Mouse (Mus musculus): Measurements from ENCODE around the gene Krtap5-2.
"Not testable (repeated sequence)": the region's sequence is repeated elsewhere in the genome, so short reads cannot be mapped to it uniquely, and the experiment has no call there.

The Krtap5-2 gene

GRCm38 (mm10) chr7:142175905-142176304 lies at the start of gene Krtap5-2:
Krtap5-2 (minus strand) TSS chr7:142176005.
- DNase-seq (ENCODE audit: low read depth), result not testable (repeated sequence)

DNA sequence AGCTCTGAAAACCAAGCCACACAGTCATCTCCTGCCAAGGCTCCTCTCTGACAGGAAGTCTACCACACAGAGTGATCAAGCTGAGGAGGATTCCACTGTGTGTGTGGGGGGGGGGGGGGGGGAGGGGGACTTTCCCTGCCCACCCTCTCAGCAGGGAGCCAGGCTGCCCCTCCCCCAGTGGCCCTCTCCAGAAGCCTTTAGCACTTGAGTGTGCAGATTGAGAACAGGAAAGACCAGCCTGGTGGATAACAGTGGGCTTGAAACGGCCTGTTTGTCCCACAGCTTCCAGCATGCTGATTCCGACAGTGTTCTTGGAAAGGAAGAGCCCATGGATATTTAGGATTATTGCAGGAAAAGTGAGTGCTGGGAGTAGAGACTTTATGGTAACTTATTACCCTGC lies 48.7 kb upstream of the Krtap5-2 start:
- DNase-seq (ENCODE audit: low read depth), result no peak

- not testable (repeated sequence) for DNase-seq (ENCODE audit: low read depth)
Observed at GRCm38 (mm10) chr7:142212136-142212535, 36.3 kb upstream of the Krtap5-2 start.

DNA sequence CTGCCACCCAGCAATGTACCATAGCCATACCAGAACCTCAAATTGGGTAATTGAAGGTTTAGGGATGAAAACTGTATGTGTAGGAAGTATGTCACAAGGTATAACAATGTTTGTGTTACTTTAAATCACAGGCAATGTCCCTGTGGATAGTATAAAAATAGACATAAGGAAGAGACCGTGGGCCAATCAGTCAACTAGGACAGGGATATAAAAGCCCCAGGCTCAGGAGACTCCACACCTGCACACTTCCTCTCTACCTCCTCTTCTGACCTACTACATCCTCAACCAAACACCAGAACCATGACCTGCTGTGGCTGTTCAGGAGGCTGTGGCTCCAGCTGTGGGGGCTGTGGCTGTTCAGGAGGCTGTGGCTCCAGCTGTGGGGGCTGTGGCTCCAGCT lies 35.8 kb upstream of the Krtap5-2 start, which contains the start of gene Gm7579:
Gene Gm7579 (plus strand): TSS at position 301 of the 400 bp plus-strand sequence.
- DNase-seq (ENCODE audit: low read depth), result no peak

GRCm38 (mm10) chr7:142206891-142207290 lies 31.1 kb upstream of the Krtap5-2 start:
- DNase-seq (ENCODE audit: low read depth), result not testable (repeated sequence)

- no peak for DNase-seq (ENCODE audit: low read depth)
Observed at GRCm38 (mm10) chr7:142205488-142205887, 29.7 kb upstream of the Krtap5-2 start.

DNA sequence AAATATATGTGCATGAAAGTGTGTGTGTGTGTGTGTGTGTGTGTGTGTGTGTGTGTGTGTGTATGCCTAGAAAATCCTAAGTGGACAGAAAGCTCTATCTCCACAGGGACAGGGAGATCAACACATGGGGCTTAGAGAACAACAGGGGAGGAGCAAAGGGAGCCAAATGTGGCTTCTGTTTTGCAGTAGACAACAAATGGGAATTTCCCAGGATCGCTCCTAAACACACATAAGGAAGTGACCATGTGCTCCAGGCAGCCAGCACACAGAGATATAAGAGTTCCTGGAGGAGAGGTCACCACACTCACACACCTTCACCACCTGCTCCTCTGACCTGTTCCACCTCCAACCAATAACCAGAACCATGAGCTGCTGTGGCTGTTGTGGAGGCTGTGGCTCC lies 25.3 kb upstream of the Krtap5-2 start, which contains the start of gene Krtap5-3:
Gene Krtap5-3 (plus strand): TSS at position 301 of the 400 bp plus-strand sequence.
- DNase-seq (ENCODE audit: low read depth), result no peak

DNA sequence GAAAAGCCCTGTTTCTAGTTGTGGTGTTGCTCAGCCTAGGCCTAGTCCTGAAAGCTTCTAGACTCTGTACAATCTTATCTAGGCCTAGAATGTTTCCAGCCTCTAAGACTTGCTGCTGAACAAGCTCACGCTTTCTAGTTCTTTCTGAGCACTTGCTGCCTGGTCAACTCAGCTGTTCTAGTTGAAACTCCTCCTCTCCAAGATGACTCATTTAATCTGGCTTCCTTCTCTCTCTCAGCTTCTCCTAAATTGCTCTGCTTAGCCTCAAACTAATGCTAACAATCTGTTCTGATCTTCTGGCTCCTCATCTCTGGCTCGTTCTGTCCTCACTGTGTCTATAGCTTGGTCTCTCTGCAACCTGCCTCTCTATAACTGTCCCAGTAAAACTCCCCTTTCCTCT lies 22.9 kb upstream of the Krtap5-2 start:
- peak; percentile 16 for DNase-seq (ENCODE audit: low read depth)

DNA sequence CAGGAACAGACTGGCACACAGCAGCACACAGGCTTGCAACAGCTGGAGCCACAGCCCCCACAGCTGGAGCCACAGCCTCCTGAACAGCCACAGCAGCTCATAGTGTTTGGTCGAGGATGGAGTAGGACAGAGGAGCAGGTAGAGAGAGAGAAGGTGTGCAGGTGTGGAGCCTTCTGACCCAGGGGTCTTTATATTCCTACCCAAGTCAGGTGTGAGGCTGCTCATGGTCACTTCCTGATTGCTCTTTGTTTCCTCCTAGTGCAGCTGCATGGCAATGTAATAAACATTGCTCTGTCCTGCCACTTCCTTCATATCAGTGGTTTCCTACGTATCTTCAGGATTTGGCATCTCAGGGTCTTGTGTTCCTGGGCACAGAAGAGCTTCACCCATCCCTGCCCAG lies 14.5 kb upstream of the Krtap5-2 start, which contains the start of gene Gm10153:
Gene Gm10153 (minus strand): TSS at position 101 of the 400 bp plus-strand sequence.
- DNase-seq (ENCODE audit: low read depth), result no peak

DNA sequence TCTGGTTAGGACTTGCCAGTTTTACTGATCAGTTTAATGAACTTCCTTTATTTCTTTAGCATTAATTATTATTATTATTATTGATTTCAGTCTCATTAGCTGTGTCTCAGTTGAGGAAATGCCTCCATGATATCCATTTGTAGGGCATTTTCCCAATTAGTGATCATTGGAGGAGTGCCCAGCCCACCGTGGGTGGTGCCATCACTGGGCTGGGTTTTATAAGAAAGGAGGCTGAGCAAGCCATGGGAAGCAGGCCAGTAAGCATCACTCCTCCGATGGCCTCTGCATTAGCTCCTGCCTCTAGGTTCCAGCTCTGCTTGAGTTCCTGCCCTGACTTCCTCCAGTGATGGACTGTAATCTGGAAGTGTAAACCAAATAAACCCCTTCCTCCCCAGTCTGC lies 12.4 kb upstream of the Krtap5-2 start:
- DNase-seq (ENCODE audit: low read depth), result no peak

DNA sequence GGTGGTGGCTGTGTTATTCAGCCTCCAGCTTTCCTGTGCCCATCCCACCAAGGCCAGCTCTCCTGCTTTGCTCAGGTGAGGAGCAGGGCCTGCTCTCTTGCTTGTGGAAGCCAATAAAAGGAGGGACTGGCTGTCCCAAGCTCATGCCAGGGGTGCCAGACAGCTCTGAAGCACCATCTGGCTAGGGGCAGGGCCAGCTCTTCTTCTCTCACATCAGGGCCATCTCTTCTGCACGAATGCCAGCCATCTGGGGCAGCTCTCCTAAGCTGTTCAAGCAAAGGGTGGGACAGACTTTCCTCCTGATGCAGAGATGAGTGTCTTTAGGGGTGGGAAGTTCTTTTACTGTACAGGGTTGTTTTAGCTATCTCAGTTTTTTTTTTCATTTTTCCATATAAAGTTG lies 5.2 kb upstream of the Krtap5-2 start:
- no peak for DNase-seq (ENCODE audit: low read depth)

- DNase-seq (ENCODE audit: low read depth), result no peak
Observed at GRCm38 (mm10) chr7:142178685-142179084, 2.9 kb upstream of the Krtap5-2 start.

- DNase-seq (ENCODE audit: low read depth), result peak; percentile 56
Observed at GRCm38 (mm10) chr7:142169836-142170235, 6.0 kb downstream of the Krtap5-2 start.

DNA sequence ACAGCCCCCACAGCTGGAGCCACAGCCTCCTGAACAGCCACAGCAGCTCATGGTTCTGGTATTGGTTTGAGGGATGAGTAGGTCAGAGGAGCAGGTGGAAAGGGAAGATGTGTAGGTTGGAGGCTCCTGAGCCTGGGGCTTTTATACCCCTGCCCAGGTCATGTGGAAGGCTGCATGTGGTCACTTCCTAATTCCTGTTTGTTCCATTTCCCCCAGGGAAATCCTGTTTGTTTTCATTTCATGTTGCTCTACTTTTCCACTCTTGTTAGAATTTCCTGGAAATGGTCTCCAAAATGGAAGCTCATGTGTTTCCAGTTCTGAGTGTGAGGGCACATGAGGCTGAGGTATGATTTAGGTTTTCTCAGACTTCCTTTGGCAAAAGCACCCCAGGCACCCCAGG lies 10.2 kb downstream of the Krtap5-2 start, which contains the start of gene Gm4553:
Gene Gm4553 (minus strand): TSS at position 101 of the 400 bp plus-strand sequence.
- DNase-seq (ENCODE audit: low read depth), result not testable (repeated sequence)

DNA sequence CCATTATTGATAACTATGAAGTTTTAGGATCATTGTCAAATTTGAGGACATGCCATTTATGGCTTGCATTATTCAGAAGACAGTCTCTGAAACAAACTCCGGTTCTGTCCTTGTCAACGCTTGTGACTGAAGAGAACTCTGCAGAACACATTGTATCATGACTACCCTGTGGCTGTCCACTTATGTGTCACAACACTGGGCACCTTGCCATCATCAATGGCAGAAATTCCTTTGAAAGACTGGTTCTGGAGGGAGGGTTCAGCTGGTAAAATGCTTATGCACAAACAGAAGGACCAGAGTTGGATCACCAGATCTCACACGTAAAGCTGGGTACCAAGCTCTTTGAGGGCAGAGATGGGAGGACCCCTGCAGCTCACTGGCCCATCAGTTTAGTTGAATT lies 16.4 kb downstream of the Krtap5-2 start:
- DNase-seq (ENCODE audit: low read depth), result no peak

GRCm38 (mm10) chr7:142157013-142157412 lies 18.8 kb downstream of the Krtap5-2 start, which contains the start of gene Gm29735:
Gm29735 (minus strand) TSS chr7:142157113.
- DNase-seq (ENCODE audit: low read depth), result not testable (repeated sequence)

DNA sequence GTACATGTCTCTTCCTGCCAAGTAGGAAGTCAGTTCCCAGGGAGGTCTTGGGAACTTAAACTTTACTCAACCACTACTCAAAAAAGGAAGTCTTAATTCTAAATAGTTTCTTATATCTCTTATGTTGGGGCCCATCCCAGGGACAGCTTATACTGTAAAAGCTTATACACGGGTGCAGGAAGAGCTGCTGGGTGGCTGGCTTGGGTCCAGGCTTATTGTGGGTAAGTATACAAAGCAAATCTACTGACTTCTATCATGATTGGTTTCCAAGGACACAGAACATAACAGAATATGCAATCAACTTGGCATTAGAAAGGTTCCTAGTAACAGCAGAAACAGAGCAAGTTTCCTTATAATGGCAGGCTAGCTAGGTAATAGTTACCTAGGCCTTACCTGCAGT lies 20.5 kb downstream of the Krtap5-2 start:
- no peak for DNase-seq (ENCODE audit: low read depth)

GRCm38 (mm10) chr7:142152191-142152590 lies 23.6 kb downstream of the Krtap5-2 start:
- no peak for DNase-seq (ENCODE audit: low read depth)

DNA sequence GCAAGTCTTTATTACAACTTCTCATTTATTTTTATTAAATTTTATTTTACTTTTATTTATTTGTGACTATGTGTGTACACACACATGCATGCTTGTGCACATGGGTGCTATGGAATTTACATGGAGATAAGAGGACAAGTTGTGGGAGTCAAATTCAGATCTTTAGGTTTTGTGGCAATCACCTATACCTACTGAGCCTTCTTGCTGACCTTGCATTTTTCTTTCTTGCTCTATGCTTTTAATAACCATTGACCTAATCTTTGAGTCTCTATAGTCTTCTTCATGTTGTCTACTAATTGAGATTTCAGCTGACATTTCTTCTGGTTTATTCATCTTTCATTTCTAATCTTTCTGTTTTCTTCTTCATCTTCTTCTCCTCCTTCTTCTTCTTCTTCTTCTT lies 27.2 kb downstream of the Krtap5-2 start:
- DNase-seq (ENCODE audit: low read depth), result no peak

- peak; percentile 77 for DNase-seq (ENCODE audit: low read depth)
Observed at GRCm38 (mm10) chr7:142146033-142146432, 29.8 kb downstream of the Krtap5-2 start.

DNA sequence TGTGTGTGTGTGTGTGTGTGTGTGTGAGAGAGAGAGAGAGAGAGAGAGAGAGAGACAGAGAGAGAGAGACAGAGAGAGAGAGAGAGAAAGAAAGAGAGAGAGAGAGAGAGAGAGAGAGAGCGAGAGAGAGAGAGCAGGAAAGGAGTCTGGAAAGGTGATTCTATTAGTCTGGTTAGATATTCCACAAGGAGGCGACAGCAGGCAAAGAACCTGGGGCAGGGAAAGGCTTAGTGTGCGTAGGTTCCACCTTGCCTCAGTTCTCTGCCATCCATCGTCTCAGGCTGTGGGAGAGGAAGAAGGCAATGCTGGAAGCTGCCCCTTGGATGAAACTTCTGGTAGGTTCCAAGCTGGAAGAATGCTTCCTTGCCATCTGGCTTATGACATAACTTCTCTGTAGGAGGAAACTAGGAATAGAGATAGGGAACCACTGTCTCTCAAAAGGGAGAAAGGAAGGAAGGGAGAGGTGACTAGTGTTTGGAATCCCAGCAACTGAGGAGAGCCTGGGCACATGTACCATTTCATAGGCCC lies 30.3 kb downstream of the Krtap5-2 start:
- DNase-seq (ENCODE audit: low read depth), result no peak

GRCm38 (mm10) chr7:142144507-142144906 lies 31.3 kb downstream of the Krtap5-2 start, which contains the start of gene Gm45337:
Gm45337 (minus strand) TSS chr7:142144607.
- no peak for DNase-seq (ENCODE audit: low read depth)

GRCm38 (mm10) chr7:142143506-142144010 lies 32.2 kb downstream of the Krtap5-2 start:
- DNase-seq (ENCODE audit: low read depth), result not testable (repeated sequence)

DNA sequence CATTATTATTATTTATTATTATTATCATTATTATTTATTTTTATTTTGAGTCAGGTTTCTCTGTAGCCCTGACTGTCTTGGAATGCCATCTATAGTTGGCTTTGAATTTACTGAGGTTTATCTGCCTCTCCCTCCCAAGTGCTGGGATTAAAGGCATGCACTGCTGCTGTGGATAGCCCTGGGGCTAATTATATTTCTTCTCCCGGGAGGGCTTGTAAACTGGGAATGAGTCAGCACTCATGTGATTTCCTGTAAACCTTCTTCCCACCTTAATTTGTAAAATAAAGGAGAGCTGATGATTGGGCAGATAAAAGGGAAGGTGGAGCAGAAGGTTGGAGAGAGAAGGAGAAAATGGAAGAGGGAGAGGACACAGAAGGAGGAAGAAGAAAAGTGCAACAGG lies 35.1 kb downstream of the Krtap5-2 start:
- peak; percentile 11 for DNase-seq (ENCODE audit: low read depth)

Measured in NIH3T3 (cell line).